Mouse (Mus musculus): Measurements from ENCODE around the gene 4933411K16Rik.
"Not testable (repeated sequence)": the region's sequence is repeated elsewhere in the genome, so short reads cannot be mapped to it uniquely, and the experiment has no call there.

Gene 4933411K16Rik

GRCm38 (mm10) chr19:42079006-42079405, 27.0 kb downstream of the 4933411K16Rik start:
- no peak for DNase-seq

- DNase-seq, result no peak
Observed at GRCm38 (mm10) chr19:42079950-42080349, 27.9 kb downstream of the 4933411K16Rik start.

- no peak for DNase-seq
Observed at GRCm38 (mm10) chr19:42080469-42080868, 28.4 kb downstream of the 4933411K16Rik start.

- not testable (repeated sequence) for DNase-seq
Observed at GRCm38 (mm10) chr19:42081613-42082012, 29.6 kb downstream of the 4933411K16Rik start.

- no peak for DNase-seq
Observed at GRCm38 (mm10) chr19:42085690-42086089, 33.6 kb downstream of the 4933411K16Rik start.

GRCm38 (mm10) chr19:42086166-42086565, 34.1 kb downstream of the 4933411K16Rik start, which contains the start of gene Morn4:
Gene Morn4 (minus strand): TSS chr19:42086357.
- peak; percentile 20 to 33 for DNase-seq

- peak; percentile 53 to 54 for DNase-seq
Observed at GRCm38 (mm10) chr19:42089103-42089747, 37.2 kb downstream of the 4933411K16Rik start.

- DNase-seq, result peak; percentile 93 to 98
Observed at GRCm38 (mm10) chr19:42089748-42090595, 37.9 kb downstream of the 4933411K16Rik start, which contains the start of gene Pi4k2a. Gene Pi4k2a (plus strand): TSS chr19:42090470.

- no peak for DNase-seq
Observed at GRCm38 (mm10) chr19:42090637-42091141, 38.6 kb downstream of the 4933411K16Rik start.

GRCm38 (mm10) chr19:42099406-42099805, 47.4 kb downstream of the 4933411K16Rik start:
- DNase-seq, result no peak

Data from spleen, adult 18-20 months (tissue).